In genomic region chr3:149385336-149385735, GRCm38 (mm10) we compare ENCODE assay signal across 16 mouse cellular contexts.
DNase-seq lines count a peak whose midpoint lies in the region; ATAC-seq lines count a peak whose summit lies in the region.
"Had no signal": no experiment of that assay in that cellular context is flagged by ENCODE, and none has a peak within 500 bp of the region (broad histone marks: within the 10 kb centered on the region; RNA-seq: fewer than 3 reads in every experiment).

No protein-coding gene starts in this region.

- DNase-seq in frontal cortex, postnatal 14 days (ENCODE audit: low spot score in 2 of 2), result no peak
- DNase-seq in layer of hippocampus, adult 9-11 months, result peak; percentile 31
- DNase-seq in layer of hippocampus, adult 18-20 months (ENCODE audit: low spot score in 2 of 2), result no peak
- DNase-seq in brain, adult 2 months (ENCODE audit: low read depth, low spot score), result peak; percentile 57
- peak; percentile 6 for DNase-seq in brain, embryonic 18.5 days (ENCODE audit: low read depth, low spot score)
- no peak for DNase-seq in retina, postnatal 1 day
- DNase-seq: adrenal gland, postnatal 10 days; cerebellum, adult 11 months; kidney, adult 11 months; kidney, postnatal 36 days; liver; lung, postnatal 36 days; thymus, adult 2 months; thymus, postnatal 4 days had no signal

- peak; percentile 36; the same call in 1 of the 2 replicates for ATAC-seq in frontal cortex, adult (ENCODE audit: low TSS enrichment)
- ATAC-seq: activated CD4-positive, CD25-positive, alpha-beta regulatory T cell, adult 4 months had no signal

Comparison
In these comparisons a context has a peak if more than half of its experiments do, and no peak if none do; other contexts are left out.
1. DNase-seq: peak in layer of hippocampus, adult 9-11 months (single experiment), brain, adult 2 months (single experiment) and brain, embryonic 18.5 days (single experiment); none in frontal cortex, postnatal 14 days (0 of 2), layer of hippocampus, adult 18-20 months (0 of 2) and retina, postnatal 1 day (single experiment).